Mouse (Mus musculus): ENCODE measurements around the gene Dyrk2.

The Dyrk2 gene

DNA sequence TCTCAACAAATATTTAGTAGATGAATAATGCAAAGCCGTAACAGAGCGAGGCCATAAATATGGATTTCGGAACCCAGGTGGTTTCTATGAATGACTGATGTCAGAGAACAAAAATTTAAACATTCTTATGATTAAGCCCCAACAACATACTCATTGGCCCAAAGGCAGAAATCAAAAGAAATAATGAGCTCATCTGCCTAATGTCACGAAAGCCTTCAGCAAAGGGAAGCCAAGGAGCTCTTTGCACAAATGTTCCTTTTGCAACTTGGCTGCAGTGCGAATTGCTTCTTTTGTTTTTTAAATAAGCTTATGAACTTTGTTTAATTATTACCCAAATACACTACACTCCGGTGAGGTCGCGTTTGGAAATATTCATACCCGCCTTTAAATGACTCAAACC, 29.4 kb downstream of the Dyrk2 start:
- no peak for DNase-seq

DNA sequence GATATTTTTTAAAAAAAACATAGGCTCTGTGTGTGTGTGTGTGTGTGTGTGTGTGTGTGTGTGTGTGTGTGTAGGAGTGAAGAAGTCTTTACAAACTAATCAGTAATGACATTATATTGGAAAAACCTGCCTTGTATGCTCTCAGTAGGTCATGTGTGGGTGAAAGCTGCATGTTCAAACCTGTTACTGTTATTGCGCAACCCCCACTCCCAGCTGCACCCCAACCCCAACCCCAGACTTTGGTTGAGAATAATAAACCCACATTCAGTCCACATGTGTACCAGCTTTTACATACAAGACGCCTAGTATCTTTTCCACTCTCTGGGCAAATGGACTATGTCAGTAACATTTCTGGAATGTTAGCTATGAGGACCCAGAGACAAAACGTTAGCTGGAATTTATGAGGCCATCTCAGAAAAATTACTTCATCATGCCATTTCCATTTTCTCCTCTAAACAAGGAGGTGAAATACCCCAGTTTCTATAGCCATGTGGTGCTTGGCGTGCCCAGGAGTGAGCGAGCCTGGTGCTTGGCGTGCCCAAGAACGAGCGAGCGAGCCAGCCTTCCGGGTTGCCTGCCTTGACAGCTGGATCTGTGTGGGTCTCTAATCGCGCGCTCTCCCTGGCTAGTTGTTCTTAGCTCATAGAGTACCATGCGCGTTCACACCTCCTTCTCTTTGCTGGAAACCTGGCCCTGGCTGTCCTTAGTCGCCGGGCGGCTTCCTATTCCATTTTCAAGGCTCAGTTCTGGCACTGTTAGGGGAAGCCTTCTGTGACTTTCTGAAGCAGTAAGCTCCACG, 30.5 kb downstream of the Dyrk2 start:
- DNase-seq = no peak

GRCm38 (mm10) chr10:118837636-118838035, 32.4 kb downstream of the Dyrk2 start:
- no peak for DNase-seq

DNA sequence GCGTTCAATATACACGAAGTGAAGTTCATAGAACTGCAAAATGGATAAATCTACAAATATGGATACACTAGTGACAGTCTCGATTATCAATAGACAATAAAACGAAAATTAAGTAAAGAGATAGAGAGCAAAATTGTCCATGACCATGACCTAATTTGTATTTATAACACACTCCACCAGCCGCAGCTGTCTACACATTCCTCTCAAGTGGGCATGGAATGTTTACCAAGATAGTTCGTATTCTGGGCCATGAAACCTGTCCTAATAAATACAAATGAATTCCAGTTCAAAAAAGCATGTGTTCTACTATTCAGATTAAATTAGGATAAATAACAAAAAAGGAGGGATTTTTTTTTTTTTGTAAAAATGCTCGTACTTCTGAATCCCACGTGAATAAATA, 38.8 kb downstream of the Dyrk2 start:
- no peak for DNase-seq

DNA sequence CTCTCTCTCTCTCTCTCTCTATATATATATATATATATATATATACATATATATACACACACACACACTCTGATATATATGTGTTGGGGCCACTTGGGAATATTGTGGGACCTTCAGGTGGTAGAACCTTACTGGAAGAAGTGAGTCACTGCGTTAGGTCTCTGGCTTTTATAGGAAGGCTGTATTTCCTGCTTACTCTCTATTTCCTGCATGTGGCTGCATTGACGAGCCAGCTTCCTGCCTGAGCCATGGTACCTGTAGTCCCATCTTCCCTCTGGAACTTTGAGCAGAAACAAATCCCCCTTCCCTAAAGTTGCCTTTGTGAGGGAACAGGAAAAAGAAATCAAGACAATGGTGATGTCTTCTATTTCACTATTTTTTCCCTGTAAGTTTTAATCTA, 40.4 kb downstream of the Dyrk2 start:
- DNase-seq = no peak

DNA sequence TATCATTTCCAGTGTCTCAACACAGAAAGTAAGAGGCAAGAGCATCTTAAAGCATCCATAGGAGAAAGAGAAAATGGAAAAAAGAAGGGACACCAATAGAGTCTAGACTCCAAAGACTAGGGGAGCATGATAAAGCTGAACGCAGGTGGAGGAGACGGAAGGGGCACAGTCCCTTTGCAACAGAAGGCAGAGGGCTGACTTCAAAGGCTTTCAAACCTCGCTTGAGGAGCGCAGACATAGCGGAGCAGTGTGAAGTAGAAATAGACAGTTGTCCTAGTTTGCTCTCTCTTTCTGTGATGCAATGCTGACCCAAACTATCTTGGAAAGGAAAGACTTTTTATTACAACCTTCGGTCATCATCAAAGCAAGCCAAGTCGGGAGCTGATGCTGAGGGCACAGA, 42.9 kb downstream of the Dyrk2 start:
- DNase-seq = peak; percentile 57

GRCm38 (mm10) chr10:118824830-118825229, 45.2 kb downstream of the Dyrk2 start:
- no peak for DNase-seq

- DNase-seq = no peak
These were observed 49.1 kb downstream of the Dyrk2 start for GRCm38 (mm10) chr10:118820901-118821300.

GRCm38 (mm10) chr10:118819846-118820245, 50.2 kb downstream of the Dyrk2 start:
- DNase-seq = no peak

DNA sequence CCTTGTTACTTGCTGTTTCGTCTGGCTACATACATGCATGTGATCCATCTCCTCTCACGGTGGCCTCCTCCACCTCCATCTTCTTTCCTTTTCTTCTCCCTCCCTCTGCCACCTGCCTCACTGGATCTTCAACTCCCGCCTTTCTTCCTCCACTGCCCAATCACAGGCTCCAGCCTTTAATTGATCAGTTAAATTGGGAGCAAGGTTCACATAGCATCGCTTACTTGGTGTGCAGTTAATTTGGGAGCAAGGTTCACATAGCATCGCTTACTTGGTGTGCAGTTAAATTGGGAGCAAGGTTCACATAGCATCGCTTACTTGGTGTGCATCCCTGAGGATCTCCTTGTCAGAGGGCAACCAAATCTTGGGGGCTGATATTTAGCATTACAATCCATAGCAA, 52.9 kb downstream of the Dyrk2 start:
- DNase-seq = no peak

GRCm38 (mm10) chr10:118811945-118812344, 58.1 kb downstream of the Dyrk2 start:
- no peak for DNase-seq

- DNase-seq = peak; percentile 43
These were observed 58.9 kb downstream of the Dyrk2 start for GRCm38 (mm10) chr10:118810908-118811711.
